Comparison of ENCODE assay signal across 21 mouse cellular contexts in the genomic region with DNA sequence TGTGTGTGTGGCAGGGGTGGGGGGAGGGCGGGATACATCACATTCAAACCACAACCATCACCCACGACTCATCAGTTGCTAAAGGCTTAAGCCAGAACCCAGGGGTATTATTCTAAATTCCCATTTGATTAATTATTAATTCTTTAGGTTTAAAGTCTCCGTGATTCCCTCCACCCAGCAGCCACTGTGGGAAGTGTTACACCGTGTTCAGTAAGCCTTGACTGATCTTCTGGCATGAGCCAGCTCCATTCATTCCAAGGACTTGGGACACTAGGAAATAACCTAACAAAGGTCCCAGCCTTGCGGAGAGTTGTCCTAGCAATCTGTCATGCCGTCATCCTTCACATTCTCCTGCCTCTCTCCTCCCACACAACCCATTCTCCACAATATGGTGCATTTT.
DNase-seq lines count a peak whose midpoint lies in the region; ATAC-seq and TF ChIP-seq lines count a peak whose summit lies in the region.
"Had no signal": no experiment of that assay in that cellular context is flagged by ENCODE, and none has a peak within 500 bp of the region (broad histone marks: within the 10 kb centered on the region; RNA-seq: fewer than 3 reads in every experiment).

No protein-coding gene starts in this region.

- peak; percentile 58; the same call in 1 of the 2 replicates for ATAC-seq in kidney, embryonic 15.5 days (replicated peaks; ENCODE audit: low FRiP score)
- ATAC-seq in kidney, embryonic 16.5 days (ENCODE audit: low FRiP score, low TSS enrichment), result peak; percentile 57; the same call in 1 of the 2 replicates
- peak; percentile 46; the same call in 1 of the 2 replicates for ATAC-seq in kidney, postnatal 0 days (replicated peaks; ENCODE audit: low FRiP score, low read depth)
- ATAC-seq: activated CD4-positive, CD25-positive, alpha-beta regulatory T cell, adult 4 months; CD4-positive, CD25-positive, alpha-beta regulatory T cell, adult 4 months; Patski had no signal

- WGBS in kidney, embryonic 15.5 days, result 63% methylated on average over 6 of the region's 6 CpGs
- 57% methylated on average over 6 of the region's 6 CpGs for WGBS in kidney, embryonic 16.5 days
- 52% methylated on average over 6 of the region's 6 CpGs for WGBS in kidney, postnatal 0 days

- H3K9ac ChIP-seq in kidney, embryonic 15.5 days, result no peak overlapping the region
- no peak overlapping the region for H3K9ac ChIP-seq in kidney, embryonic 16.5 days (replicated peaks; ENCODE audit: low read length)
- no peak overlapping the region for H3K9ac ChIP-seq in kidney, postnatal 0 days (ENCODE audit: low read depth, low read length)

- H3K4me1 ChIP-seq in kidney, embryonic 15.5 days, result no peaks in the 10 kb centered on the region
- no peaks in the 10 kb centered on the region for H3K4me1 ChIP-seq in kidney, embryonic 16.5 days (ENCODE audit: insufficient read depth, low read length)
- no peaks in the 10 kb centered on the region for H3K4me1 ChIP-seq in kidney, postnatal 0 days (replicated peaks; ENCODE audit: insufficient read depth, low read length)

- no peak overlapping the region for H3K4me3 ChIP-seq in kidney, embryonic 15.5 days (replicated peaks)
- no peak overlapping the region for H3K4me3 ChIP-seq in kidney, embryonic 16.5 days (ENCODE audit: low read length)
- H3K4me3 ChIP-seq in kidney, postnatal 0 days (replicated peaks; ENCODE audit: low read depth, low read length), result no peak overlapping the region

- no peak overlapping the region for H3K27ac ChIP-seq in kidney, embryonic 15.5 days
- H3K27ac ChIP-seq in kidney, embryonic 16.5 days (ENCODE audit: low read length), result no peak overlapping the region
- no peak overlapping the region for H3K27ac ChIP-seq in kidney, postnatal 0 days

- TF ChIP-seq CTCF in kidney, postnatal 0 days (IDR thresholded peaks at IDR 0.05; ENCODE audit: low read depth), result no peak

- H3K9me3 ChIP-seq in kidney, embryonic 15.5 days (replicated peaks), result no peaks in the 10 kb centered on the region
- H3K9me3 ChIP-seq in kidney, embryonic 16.5 days (ENCODE audit: low read length), result no peaks in the 10 kb centered on the region
- no peaks in the 10 kb centered on the region for H3K9me3 ChIP-seq in kidney, postnatal 0 days (replicated peaks; ENCODE audit: low read length)

- no peak overlapping the region for H3K4me2 ChIP-seq in kidney, embryonic 15.5 days
- no peak overlapping the region for H3K4me2 ChIP-seq in kidney, embryonic 16.5 days (replicated peaks; ENCODE audit: low read depth, low read length)
- no peak overlapping the region for H3K4me2 ChIP-seq in kidney, postnatal 0 days (ENCODE audit: low read length)

- DNase-seq in heart, adult 11 months, result peak; percentile 11
- no peak for DNase-seq in heart, adult 18-20 months
- no peak for DNase-seq in kidney, postnatal 14 days
- DNase-seq in kidney, adult 8-10 months, result no peak
- no peak for DNase-seq in kidney, postnatal 0 days (ENCODE audit: low spot score)
- no peak for DNase-seq in kidney, postnatal 36 days
- DNase-seq: adrenal gland, adult 2 months; adrenal gland, adult 8-10 months; adrenal gland, postnatal 10 days; adrenal gland, postnatal 14 days; adrenal gland, postnatal 25 days; B cell, adult 2 months; cerebellum, adult 11 months; cerebellum, adult 11-12 months had no signal

- no peaks in the 10 kb centered on the region for H3K27me3 ChIP-seq in kidney, embryonic 15.5 days
- H3K27me3 ChIP-seq in kidney, embryonic 16.5 days (ENCODE audit: insufficient read depth, low read length), result no peaks in the 10 kb centered on the region
- H3K27me3 ChIP-seq in kidney, postnatal 0 days (ENCODE audit: insufficient read depth, low read length), result no peaks in the 10 kb centered on the region
- H3K27me3 ChIP-seq: CH12.LX, Patski had no signal

- H3K36me3 ChIP-seq in kidney, embryonic 15.5 days, result no peaks in the 10 kb centered on the region
- H3K36me3 ChIP-seq in kidney, embryonic 16.5 days (ENCODE audit: insufficient read depth, low read length), result no peaks in the 10 kb centered on the region
- no peaks in the 10 kb centered on the region for H3K36me3 ChIP-seq in kidney, postnatal 0 days (ENCODE audit: insufficient read depth, low read length)
- H3K36me3 ChIP-seq: G1E had no signal
